Mouse (Mus musculus): ENCODE measurements around the gene Psma1.

Psma1 gene

GRCm38 (mm10) chr7:114276005-114276752 lies at the start of gene Psma1:
Gene Psma1 (minus strand): TSS chr7:114276118.
- peak; percentile 99 for DNase-seq (ENCODE audit: low spot score)

GRCm38 (mm10) chr7:114323527-114323926 lies 47.6 kb upstream of the Psma1 start:
- DNase-seq (ENCODE audit: low spot score) = no peak

DNA sequence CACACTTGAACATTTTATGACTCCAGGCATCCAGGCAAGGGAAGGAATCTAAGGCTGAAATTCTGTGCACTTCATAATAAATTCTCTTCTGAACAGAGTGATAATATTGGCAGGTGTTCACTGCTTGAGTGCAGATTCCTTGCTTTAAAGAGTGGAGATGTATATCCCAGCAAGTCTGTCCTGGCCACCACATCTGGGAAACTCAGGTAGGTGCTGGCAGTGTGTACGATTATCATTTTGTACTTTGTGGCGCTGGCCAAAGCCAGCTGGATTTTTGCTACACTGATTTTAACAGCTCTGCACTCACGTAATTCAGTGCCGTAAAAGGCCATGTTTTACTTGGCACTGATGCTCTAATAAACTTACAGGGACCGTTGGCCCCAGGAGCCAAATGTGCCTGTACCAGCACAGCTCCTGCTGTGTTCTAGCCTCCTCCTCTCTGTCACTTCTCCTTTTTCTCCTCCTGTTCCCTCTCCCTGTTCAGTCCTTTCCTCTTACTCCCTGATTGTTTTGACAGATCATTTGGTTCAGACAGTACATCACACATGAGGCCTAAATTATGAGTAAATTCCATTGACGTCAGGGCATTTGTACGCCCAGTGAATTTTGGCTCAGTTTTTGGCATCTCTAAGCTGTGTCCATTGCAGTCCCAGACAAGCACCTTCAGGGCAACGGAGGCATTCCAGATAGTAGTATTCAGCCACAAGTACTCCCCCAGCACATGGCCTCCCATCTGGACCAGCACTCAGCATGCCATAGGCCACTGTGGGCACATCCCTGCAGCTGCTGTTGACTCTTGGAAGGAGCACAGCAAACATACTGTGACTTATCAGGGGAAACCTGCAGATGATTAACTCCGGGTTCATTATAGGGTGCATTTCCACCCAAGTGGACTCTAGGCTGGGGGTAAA lies 46.9 kb upstream of the Psma1 start:
- no peak for DNase-seq (ENCODE audit: low spot score)

DNA sequence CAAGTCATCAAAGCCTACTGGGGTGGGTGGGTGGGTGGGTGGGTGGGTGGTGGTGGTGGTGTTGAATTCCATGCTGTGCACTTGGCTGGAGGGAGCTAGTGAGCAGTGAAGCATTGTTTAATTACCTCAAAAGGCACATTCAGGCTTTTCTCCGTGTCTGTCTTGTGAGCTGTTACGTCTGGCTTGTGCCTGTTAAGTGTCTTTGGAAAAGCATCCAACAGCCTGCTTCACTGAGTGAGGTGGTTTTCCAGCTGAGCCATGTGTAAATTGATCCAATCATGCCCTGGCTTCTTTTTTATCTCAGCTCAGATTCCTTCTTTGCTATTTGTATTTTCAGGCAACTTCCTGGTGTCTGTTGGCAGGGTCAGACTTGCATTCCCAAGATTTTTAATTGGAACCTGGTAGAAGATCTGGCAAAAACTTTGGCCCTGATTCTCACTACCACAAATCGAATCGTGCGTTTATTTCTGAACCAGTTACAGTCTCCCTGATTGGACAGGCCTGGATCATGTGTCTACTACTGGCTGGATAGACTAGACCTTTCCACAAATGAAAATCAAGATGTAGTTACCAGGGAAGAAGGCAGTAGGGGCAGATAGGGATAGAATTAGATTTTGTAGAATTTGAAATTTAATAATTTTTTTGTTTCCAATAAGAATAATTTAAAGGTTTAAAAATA lies 45.9 kb upstream of the Psma1 start:
- no peak for DNase-seq (ENCODE audit: low spot score)

GRCm38 (mm10) chr7:114317896-114318295 lies 42.0 kb upstream of the Psma1 start:
- no peak for DNase-seq (ENCODE audit: low spot score)

DNA sequence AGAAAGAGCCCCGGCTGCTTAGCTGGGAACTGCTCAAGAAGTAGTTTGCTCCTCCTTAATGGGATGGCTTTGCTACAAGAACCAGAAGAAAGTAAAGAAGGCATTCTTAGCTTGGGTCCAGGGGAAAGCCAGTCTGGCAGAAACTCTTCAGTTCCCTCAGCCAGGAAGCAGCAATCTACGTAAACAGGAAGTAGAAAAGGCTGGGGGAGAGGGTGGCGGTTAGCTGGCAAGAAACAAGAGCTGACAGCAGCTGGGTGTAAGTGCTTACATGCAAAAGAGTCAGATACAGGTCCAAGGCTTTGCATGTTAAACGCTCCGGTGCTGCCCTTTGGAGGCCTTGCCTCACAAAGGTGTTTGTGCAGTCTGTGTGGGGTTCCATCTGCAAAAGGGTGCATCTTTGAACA lies 41.5 kb upstream of the Psma1 start:
- no peak for DNase-seq (ENCODE audit: low spot score)

GRCm38 (mm10) chr7:114316361-114316871 lies 40.5 kb upstream of the Psma1 start:
- DNase-seq (ENCODE audit: low spot score) = no peak

DNA sequence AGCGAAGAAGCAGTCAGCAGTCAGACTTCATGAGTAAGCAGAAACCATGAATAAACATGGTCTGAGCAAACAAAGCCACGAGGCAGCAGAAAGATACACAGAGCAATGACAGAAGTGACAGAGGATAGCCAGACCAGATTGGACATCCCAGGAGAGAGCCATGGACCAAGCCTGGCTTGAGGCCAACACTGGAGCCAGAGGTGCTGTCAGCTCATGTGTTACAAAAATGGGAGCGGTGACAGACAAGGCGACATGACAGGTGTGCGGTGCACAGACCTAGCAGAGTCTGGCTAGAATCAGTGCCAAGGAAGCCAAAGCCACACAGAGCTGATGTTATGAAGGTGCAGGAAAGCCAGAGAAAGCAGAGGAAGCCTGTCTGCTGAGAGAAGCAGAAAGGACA lies 35.3 kb upstream of the Psma1 start:
- peak; percentile 14 for DNase-seq (ENCODE audit: low spot score)

GRCm38 (mm10) chr7:114309020-114309419 lies 33.1 kb upstream of the Psma1 start:
- DNase-seq (ENCODE audit: low spot score) = no peak

DNA sequence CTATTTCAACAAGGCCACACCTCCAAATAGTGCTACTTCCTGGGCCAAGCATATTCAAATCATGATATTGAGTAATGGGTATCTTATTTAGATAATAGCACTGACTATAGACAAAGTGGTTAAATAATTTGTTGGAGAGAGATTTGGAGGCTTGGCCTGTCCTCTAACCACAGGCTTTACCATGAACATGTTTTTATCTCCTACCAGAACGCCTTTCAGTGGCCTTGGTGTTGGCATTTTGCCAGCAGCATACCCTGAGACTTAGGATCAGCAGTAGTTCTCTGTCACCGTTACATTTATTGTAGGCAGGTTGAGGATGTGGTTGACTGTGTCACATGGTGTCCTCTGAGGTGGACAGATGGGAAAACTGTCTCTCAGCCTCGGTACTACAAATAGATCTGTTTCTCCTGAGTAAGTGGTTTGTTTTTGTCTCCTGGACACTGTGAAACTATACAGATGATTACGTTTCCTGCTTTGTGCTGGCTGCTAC lies 25.4 kb upstream of the Psma1 start:
- DNase-seq (ENCODE audit: low spot score) = no peak

DNA sequence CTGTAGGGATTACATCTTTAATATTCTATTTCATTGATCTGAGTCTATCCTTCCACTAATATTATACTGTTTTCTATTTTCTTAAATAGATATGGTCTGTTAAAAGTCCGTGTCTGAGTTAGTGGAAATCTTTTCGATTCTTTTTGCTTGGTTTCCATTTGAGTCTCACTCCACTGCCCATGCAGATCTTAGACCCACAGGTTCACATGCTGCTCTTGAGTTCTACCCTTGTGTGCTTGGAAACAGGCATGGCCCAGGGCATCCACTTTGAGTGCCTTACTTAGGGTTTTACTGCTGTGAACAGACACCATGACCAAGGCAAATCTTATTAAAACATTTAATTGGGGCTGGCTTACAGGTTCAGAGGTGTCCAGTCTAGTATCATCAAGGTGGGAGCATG lies 24.9 kb upstream of the Psma1 start:
- no peak for DNase-seq (ENCODE audit: low spot score)

DNA sequence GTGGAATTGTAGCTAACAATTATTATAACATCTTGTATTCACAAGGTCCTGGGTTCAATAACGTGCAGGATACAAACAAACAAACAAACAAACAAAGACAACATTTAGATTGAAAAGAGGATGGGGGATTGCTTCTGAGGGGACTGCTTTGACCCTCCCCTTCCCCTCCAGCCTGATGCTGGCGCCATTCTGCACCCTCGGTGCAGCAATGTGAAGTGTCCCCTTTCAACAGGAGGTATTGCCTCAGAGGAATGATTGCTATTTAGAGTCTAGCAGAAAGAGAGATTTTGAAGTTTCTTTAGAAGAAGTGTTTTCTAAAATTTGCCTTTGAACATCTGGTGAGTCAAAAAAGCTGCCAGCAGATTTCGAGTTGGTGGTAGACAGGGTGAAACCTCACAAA lies 23.3 kb upstream of the Psma1 start:
- DNase-seq (ENCODE audit: low spot score) = no peak

DNA sequence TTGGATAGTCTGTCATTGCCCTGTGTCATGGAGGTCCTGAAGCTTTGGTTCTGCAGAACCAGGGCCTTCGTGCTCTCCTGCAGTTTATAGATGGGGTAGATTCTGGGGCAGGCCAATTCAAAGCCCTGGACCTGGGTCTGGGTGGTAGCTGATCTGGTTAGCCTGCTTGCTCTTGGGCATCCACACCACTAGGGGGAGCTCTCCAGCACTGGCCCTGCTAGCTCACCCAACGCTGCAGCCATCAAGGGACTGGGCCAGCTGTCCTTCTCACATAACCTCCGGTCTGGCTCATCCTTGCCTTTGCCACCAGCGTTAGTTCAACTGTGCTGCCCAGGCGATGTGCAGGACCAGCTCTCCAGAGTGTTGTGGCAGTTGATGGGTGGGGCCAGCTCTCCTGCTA lies 18.8 kb upstream of the Psma1 start:
- no peak for DNase-seq (ENCODE audit: low spot score)

- DNase-seq (ENCODE audit: low spot score) = no peak
Measured at GRCm38 (mm10) chr7:114293903-114294302, 18.0 kb upstream of the Psma1 start.

- no peak for DNase-seq (ENCODE audit: low spot score)
Measured at GRCm38 (mm10) chr7:114292501-114292971, 16.6 kb upstream of the Psma1 start.

- no peak for DNase-seq (ENCODE audit: low spot score)
Measured at GRCm38 (mm10) chr7:114291461-114292335, 15.8 kb upstream of the Psma1 start.

GRCm38 (mm10) chr7:114290078-114290506 lies 14.2 kb upstream of the Psma1 start:
- no peak for DNase-seq (ENCODE audit: low spot score)

DNA sequence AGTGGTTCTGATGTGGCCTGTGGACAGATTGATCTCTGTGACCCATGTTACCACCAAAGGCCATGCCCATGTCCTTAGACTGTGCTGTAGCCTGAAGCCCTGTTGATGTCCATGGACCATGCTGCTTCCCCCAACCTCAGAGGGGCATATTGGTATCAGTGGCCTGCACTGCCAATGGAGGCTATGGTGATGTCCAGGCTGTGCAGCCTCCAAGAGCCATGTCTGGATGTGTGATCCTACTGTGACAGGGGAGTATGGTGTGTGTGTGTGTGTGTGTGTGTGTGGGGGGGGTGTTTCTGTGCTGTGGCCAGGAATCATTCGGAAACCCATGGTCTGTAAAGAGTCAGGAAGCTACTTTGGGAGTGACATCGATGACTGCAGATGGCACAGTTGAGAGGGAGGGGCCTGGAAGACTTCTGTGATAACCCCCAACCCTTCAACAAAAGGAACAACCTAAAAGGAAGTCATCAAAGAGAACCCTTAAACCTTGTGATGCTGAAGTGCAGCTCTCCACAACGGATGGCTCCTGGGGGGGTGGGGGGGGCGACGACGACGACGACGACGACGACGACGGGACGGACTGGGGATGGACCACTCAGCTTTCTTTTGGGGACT lies 8.5 kb upstream of the Psma1 start:
- DNase-seq (ENCODE audit: low spot score) = no peak

GRCm38 (mm10) chr7:114283006-114283405 lies 7.1 kb upstream of the Psma1 start:
- peak; percentile 67 for DNase-seq (ENCODE audit: low spot score)

GRCm38 (mm10) chr7:114281671-114282070 lies 5.8 kb upstream of the Psma1 start:
- DNase-seq (ENCODE audit: low spot score) = peak; percentile 16

Measured in MN1 (cell line).